Mouse (Mus musculus) liver, postnatal 0 days (tissue): Measurements from ENCODE around the gene Hivep1.

Experiments
- CTCF ChIP-seq: sonication (generic); IDR thresholded peaks from 2 replicates; pipeline ENCODE4 v1.5.1; 2016; ENCODE audit warnings: antibody characterized with exemption, low read depth
- EP300 ChIP-seq: IDR thresholded peaks from 2 replicates; pipeline ENCODE4 v1.6.1; 2016; ENCODE audit warnings: antibody characterized with exemption, low read depth, mild to moderate bottlenecking

DNA sequence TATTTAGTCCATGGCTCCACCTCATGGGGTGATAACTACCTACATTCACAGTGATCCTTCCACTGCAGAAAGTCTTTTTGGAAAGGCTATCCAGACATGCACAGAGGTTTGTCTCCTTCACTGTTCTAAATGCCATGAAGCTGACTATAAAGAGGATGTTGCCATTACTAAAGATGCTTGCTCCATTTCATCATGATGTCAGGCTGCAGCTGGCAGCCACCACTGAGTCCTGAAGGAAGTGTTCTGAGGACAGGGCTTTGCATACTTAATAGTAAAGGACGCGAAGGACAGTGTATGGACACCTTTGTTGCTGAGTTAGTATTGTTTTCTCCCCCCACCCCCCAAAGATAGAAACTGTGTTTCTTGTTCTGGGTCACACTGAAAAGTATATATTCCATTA, 67.2 kb downstream of the Hivep1 start:
- TF ChIP-seq CTCF: no peak
- no peak for TF ChIP-seq EP300
